Mouse (Mus musculus) heart, adult 10 weeks (tissue): ENCODE data around the gene Ehbp1. TPM values are rescaled to one million over a fixed set of nuclear protein-coding genes. Genes with fewer than 3 reads are reported as not detected.

Source experiments
- polyA plus RNA-seq: library from polyadenylated mRNA; stranded (reverse); fragments of 350-450 nt; fragmentation: Illumina TruSeq; extraction: RNeasy Lipid Tissue Mini Kit (QIAGEN cat#74804); gene quantifications from one replicate; pipeline ENCODE4 v1.2.3, GENCODE M21; 2014; ENCODE audit warnings: low read depth, low replicate concordance

The Ehbp1 gene
- 104 TPM for polyA plus RNA-seq

DNA sequence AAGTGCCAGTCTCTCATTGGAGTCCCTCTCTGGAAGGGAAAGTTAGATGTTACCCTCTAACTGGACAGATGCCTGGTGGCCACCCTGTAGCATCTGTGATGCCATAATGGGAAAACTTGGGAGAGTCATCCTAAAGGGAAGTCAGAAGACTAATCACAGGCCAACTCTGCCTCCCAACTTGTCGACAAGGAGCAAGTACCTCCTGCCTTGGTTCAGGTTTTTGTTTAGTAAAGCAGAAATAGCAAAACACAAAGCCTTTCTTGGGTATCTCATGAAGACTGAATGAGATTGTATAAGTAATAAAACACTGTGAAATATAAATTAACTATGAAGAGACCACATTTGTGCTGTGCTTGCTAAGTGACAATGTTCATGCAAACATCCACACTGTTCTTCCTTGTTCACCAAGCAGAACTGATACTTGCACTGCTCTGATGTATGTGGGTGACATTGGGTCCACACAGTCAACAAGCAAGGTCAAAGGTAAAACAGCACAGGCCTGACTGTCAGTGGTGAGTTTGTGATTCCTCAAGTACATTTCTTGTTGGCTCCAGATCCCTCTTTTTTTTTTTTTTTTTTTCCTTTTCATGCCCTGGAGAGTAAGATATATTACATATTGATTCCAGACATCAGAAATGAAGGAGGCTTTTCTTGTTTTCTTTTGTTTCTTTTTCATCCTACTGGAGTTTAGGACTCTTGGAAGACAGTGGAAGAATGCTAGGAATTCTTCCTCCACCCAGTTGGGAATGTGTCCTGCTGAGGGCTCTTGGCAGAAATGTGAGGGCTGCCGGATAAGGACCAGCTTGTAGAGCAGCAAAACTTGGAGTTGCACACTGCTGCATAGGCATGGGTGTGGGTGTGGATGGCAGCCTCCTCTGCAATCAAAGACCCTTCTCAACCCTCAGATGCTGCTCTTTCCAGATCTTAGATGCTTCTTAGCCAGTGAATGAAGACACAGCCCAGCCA is at the start of gene Ehbp1:
Gene Ehbp1 (minus strand): TSS at position 51 of the 966 bp plus-strand sequence.

GRCm38 (mm10) chr11:22002783-22003340 is 339.2 kb downstream of the Ehbp1 start, which contains the start of gene Otx1:
Gene Otx1 (minus strand): TSS chr11:22002897.

Other genes with a start within 250 kb of the Ehbp1 start
- 3.5 TPM for gene Tmem17, start 169.8 kb upstream of the Ehbp1 start, polyA plus RNA-seq